Mouse (Mus musculus): Measurements from ENCODE around the gene Gzmm. TPM values are rescaled to one million over a fixed set of nuclear protein-coding genes. Genes with fewer than 3 reads are reported as not detected.
A peak's percentile ranks its signal among the peaks of the same experiment; 100 is the strongest.

The Gzmm gene
- polyA plus RNA-seq, 2 experiments = 0.66 to 1.1 TPM

- WGBS = 65% methylated on average over 9 of the region's 9 CpGs
- no peak for DNase-seq (ENCODE audit: low spot score)
- no peak overlapping the region for H3K4me3 ChIP-seq (replicated peaks; ENCODE audit: low read length)
Measured at GRCm38 (mm10) chr10:79666493-79666892, 22.3 kb upstream of the Gzmm start.

DNA sequence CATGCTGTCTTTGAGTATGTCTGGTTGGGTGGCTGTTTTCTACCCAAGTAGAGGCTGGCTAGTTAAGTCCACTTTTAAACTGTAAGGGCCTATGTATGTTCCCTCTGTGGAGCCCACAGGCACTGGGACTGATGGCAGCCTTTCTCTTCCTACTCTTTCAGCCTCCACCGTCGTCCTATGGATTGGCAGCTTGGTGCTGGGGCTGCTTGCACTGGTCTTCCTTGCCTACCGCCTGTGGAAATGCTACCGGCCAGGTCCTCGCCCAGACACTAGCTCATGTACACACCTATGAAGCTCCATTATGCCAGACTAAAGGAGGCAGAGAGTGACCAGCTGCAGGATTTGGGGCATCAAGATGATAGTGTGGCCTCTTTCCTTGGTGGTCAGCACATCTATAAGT is 20.7 kb upstream of the Gzmm start:
- DNase-seq (ENCODE audit: low spot score) (no peak), ATAC-seq (ENCODE audit: low FRiP score, low read depth) (no peak)
- no peak for TF ChIP-seq POLR2A (IDR thresholded peaks at IDR 0.05; ENCODE audit: borderline replicate concordance, extremely low read depth, insufficient read depth, insufficient read length)
- no peaks in the 10 kb centered on the region for H3K9me3 ChIP-seq (ENCODE audit: control insufficient read depth, low read length)
- peaks cover 2% of the 10 kb centered on the region; the same call in 1 of the 2 replicates for H3K36me3 ChIP-seq (ENCODE audit: control insufficient read depth, insufficient read depth, low read length)
- H3K4me3 ChIP-seq (replicated peaks; ENCODE audit: low read length) = no peak overlapping the region
- peaks cover 6% of the 10 kb centered on the region for H3K4me1 ChIP-seq (ENCODE audit: control insufficient read depth, insufficient read depth, low read length)
- no peak overlapping the region for H3K27ac ChIP-seq (replicated peaks; ENCODE audit: low read depth, low read length)
- WGBS = 79% methylated on average over 5 of the region's 5 CpGs
- H3K9ac ChIP-seq (ENCODE audit: low read depth, low read length, severe bottlenecking) = no peak overlapping the region
- no peak overlapping the region for H3K4me2 ChIP-seq (replicated peaks; ENCODE audit: low read depth, low read length, severe bottlenecking)
- H3K27me3 ChIP-seq (ENCODE audit: control insufficient read depth, insufficient read depth, low read length) = no peaks in the 10 kb centered on the region

More at GRCm38 (mm10) chr10:79666493-79666892, 22.3 kb upstream of the Gzmm start:
- no peak overlapping the region for H3K9ac ChIP-seq (ENCODE audit: low read depth, low read length, severe bottlenecking)
- H3K27me3 ChIP-seq (ENCODE audit: control insufficient read depth, insufficient read depth, low read length) = no peaks in the 10 kb centered on the region
- no peak for ATAC-seq (ENCODE audit: low FRiP score, low read depth)
- no peaks in the 10 kb centered on the region for H3K36me3 ChIP-seq (ENCODE audit: control insufficient read depth, insufficient read depth, low read length)
- H3K4me2 ChIP-seq (replicated peaks; ENCODE audit: low read depth, low read length, severe bottlenecking) = no peak overlapping the region
- no peaks in the 10 kb centered on the region for H3K9me3 ChIP-seq (ENCODE audit: control insufficient read depth, low read length)
- H3K4me1 ChIP-seq (ENCODE audit: control insufficient read depth, insufficient read depth, low read length) = peaks cover 6% of the 10 kb centered on the region
- TF ChIP-seq POLR2A (IDR thresholded peaks at IDR 0.05; ENCODE audit: borderline replicate concordance, extremely low read depth, insufficient read depth, insufficient read length) = no peak
- H3K27ac ChIP-seq (replicated peaks; ENCODE audit: low read depth, low read length) = no peak overlapping the region

DNA sequence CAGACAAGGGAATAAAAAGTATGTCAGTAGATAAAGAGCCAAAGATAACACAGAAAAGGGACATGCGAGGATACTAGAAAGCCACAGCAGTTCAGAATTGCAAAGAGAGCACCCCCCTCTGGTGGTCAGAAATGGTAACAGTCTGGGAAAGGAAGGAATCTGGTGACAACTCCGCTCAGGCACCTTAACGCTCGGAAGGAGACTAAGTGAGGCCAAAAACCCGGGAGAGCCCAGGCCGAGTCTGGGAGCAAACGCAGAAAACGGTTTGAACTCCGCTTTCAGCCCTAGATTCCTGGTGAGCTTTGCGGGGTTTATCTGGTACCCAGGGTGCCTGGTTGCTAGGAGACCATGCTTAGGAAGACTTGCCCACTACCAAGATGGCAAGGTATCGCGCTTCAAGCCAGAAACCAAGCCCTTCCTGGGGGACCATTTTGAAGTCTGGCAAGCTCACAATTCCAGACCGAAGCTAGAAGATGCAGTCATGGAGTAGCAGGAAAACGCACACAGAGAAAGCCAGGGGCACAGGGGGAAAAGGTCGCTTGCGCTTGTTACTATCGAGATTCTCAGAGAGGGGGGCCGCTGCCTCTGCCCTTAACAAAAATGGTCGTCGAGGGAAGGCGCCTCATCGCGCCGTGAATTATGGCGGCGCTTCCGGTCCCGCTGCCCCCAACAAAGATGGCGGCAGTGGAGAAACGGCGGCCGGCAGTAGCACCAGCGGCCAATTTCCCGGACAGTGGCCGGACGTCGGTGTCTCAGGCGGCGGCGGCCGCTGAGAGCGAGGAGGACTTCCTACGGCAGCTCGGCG is 19.8 kb upstream of the Gzmm start, which contains the start of gene Tpgs1:
Gene Tpgs1, plus strand, starts transcription at position 599 of the 805 bp plus-strand sequence.
- peak; percentile 86 for ATAC-seq (ENCODE audit: low FRiP score, low read depth)
- peak; percentile 92 for DNase-seq (ENCODE audit: low spot score)
- Histone ChIP-seq H3K4me3 (replicated peaks; ENCODE audit: low read length) (peak within 1 kb of the TSS; percentile 100), H3K36me3 (ENCODE audit: control insufficient read depth, insufficient read depth, low read length) (peaks cover 4% of the 10 kb centered on the region; the same call in 1 of the 2 replicates), H3K4me1 (ENCODE audit: control insufficient read depth, insufficient read depth, low read length) (peaks cover 6% of the 10 kb centered on the region), H3K9ac (ENCODE audit: low read depth, low read length, severe bottlenecking) (peak within 1 kb of the TSS; percentile 90), H3K9me3 (ENCODE audit: control insufficient read depth, low read length) (no peaks in the 10 kb centered on the region), H3K27ac (replicated peaks; ENCODE audit: low read depth, low read length) (peak within 1 kb of the TSS; percentile 90), H3K4me2 (replicated peaks; ENCODE audit: low read depth, low read length, severe bottlenecking) (peak within 1 kb of the TSS; percentile 93), H3K27me3 (ENCODE audit: control insufficient read depth, insufficient read depth, low read length) (no peaks in the 10 kb centered on the region)
- 0 out of 2 replicates have a peak, but pooled peaks have one; percentile 52 for TF ChIP-seq POLR2A (IDR thresholded peaks at IDR 0.05; ENCODE audit: borderline replicate concordance, extremely low read depth, insufficient read depth, insufficient read length)
- WGBS = 2% methylated on average over 45 of the region's 45 CpGs

DNA sequence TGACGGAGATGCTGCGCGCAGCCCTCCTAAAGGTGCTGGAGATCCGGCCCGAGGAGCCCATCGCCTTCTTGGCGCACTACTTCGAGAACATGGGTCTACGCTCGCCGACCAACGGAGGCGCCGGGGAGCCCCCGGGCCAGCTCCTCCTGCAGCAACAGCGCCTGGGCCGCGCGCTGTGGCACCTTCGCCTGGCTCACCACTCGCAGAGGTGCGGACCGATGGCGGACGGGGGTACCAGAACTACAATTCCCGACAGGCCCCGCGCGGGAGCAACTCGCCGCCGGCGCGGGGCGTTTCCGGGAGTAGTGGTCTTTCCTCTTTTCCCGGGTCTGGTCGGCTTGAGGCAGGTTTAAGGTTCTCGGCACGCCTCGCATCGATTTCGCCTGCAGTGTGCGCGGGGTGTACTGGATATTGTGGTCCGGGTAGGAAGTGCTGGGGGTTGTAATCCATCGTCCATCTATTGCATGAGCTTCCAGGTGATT is 19.2 kb upstream of the Gzmm start:
- DNase-seq (ENCODE audit: low spot score) = peak; percentile 84
- Histone ChIP-seq H3K9me3 (ENCODE audit: control insufficient read depth, low read length) (no peaks in the 10 kb centered on the region), H3K4me3 (replicated peaks; ENCODE audit: low read length) (peak overlapping the region; percentile 100), H3K4me2 (replicated peaks; ENCODE audit: low read depth, low read length, severe bottlenecking) (peak overlapping the region; percentile 93), H3K27me3 (ENCODE audit: control insufficient read depth, insufficient read depth, low read length) (no peaks in the 10 kb centered on the region), H3K9ac (ENCODE audit: low read depth, low read length, severe bottlenecking) (peak overlapping the region; percentile 90), H3K36me3 (ENCODE audit: control insufficient read depth, insufficient read depth, low read length) (peaks cover 4% of the 10 kb centered on the region; the same call in 1 of the 2 replicates), H3K4me1 (ENCODE audit: control insufficient read depth, insufficient read depth, low read length) (peaks cover 6% of the 10 kb centered on the region), H3K27ac (replicated peaks; ENCODE audit: low read depth, low read length) (peak overlapping the region; percentile 90)
- under 1% methylated on average over 45 of the region's 47 CpGs for WGBS
- peak; percentile 76 for ATAC-seq (ENCODE audit: low FRiP score, low read depth)
- TF ChIP-seq POLR2A (IDR thresholded peaks at IDR 0.05; ENCODE audit: borderline replicate concordance, extremely low read depth, insufficient read depth, insufficient read length) = no peak

DNA sequence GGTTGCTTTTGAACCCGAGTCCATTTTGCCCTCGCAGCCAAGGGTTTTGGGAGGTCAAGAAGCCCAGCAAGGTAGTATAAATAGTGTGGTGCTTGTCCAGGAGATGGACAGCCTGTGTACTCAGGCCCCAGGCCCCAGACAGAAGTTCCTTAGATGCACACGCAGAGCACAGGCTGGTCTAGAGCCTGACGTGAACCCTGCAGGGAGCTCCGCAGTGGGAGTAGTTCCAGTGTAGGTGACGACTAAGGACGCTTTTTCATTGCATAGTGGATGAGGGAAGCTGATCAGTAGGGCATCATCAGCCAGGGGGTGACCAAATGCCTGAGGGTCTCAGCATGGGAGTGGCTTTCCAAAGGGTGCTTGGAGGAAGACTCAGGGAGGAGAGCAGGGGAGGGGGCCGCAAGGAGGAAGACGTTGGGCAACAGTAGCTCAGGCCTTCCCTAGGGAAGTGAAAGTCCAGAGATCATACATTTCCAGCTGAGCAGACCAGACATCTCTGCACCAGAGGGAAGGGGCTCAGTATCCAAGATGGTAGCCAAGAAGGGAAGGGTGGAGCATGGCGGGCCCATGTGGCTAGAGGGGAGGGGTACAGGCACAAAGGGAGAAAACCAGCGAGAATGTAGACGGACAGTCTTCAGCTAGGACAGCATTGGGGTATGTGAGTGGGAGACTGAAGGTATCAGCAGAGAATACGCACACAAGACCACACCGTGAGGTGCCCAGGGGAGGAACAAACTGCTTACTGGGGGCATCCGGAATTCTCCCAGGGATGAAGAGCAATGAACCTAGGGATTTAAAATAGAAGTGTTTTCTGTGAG is 18.5 kb upstream of the Gzmm start:
- Histone ChIP-seq H3K4me2 (replicated peaks; ENCODE audit: low read depth, low read length, severe bottlenecking) (peak overlapping the region; percentile 93), H3K4me1 (ENCODE audit: control insufficient read depth, insufficient read depth, low read length) (peaks cover 6% of the 10 kb centered on the region), H3K36me3 (ENCODE audit: control insufficient read depth, insufficient read depth, low read length) (peaks cover 5% of the 10 kb centered on the region; the same call in 1 of the 2 replicates), H3K27me3 (ENCODE audit: control insufficient read depth, insufficient read depth, low read length) (no peaks in the 10 kb centered on the region), H3K4me3 (replicated peaks; ENCODE audit: low read length) (peak overlapping the region; percentile 100), H3K9ac (ENCODE audit: low read depth, low read length, severe bottlenecking) (peak overlapping the region; percentile 90), H3K27ac (replicated peaks; ENCODE audit: low read depth, low read length) (peak overlapping the region; percentile 90), H3K9me3 (ENCODE audit: control insufficient read depth, low read length) (no peaks in the 10 kb centered on the region)
- DNase-seq (ENCODE audit: low spot score) (no peak), ATAC-seq (ENCODE audit: low FRiP score, low read depth) (no peak)
- no peak for TF ChIP-seq POLR2A (IDR thresholded peaks at IDR 0.05; ENCODE audit: borderline replicate concordance, extremely low read depth, insufficient read depth, insufficient read length)
- 33% methylated on average over 15 of the region's 15 CpGs for WGBS

Data from limb, embryonic 14.5 days (tissue).